Mouse (Mus musculus) embryonic fibroblast, embryonic 13.5 days (primary cell): ENCODE results near the gene Alpl. TPM values are rescaled to one million over a fixed set of nuclear protein-coding genes. Genes with fewer than 3 reads are reported as not detected.

ENCODE experiments used
- H3K27ac ChIP-seq: 2 replicates; pipeline ENCODE4 v1.5.1; 2012; ENCODE audit warnings: low read length, control low read depth, inconsistent platforms; ENCODE audit not compliant: insufficient read depth
- H3K4me1 ChIP-seq: 2 replicates; pipeline ENCODE4 v1.6.1; 2011; ENCODE audit warnings: low read length; ENCODE audit not compliant: control insufficient read depth, insufficient read depth
- H3K4me3 ChIP-seq: 2 replicates; pipeline ENCODE4 v1.5.1; 2011; ENCODE audit warnings: mild to moderate bottlenecking, control low read depth, low read length; ENCODE audit not compliant: insufficient read depth
- CTCF ChIP-seq: IDR thresholded peaks from 2 replicates; pipeline ENCODE4 v1.5.1; 2011; ENCODE audit warnings: mild to moderate bottlenecking, control low read depth, low read length, moderate library complexity, borderline replicate concordance; ENCODE audit not compliant: insufficient read depth
- POLR2A ChIP-seq: IDR thresholded peaks from 2 replicates; pipeline ENCODE4 v1.6.1; 2011; ENCODE audit warnings: low read depth, mild to moderate bottlenecking, control low read depth, low read length, moderate library complexity
- polyA plus RNA-seq: library from polyadenylated mRNA; stranded (reverse); fragments of >200 nt; gene quantifications from 2 replicates; pipeline ENCODE4 v1.2.4, GENCODE M21; 2011; ENCODE audit warnings: low read depth; ENCODE audit not compliant: missing spikeins, insufficient read length

Alpl gene
- polyA plus RNA-seq, 1 experiment, result 0.68 TPM

GRCm38 (mm10) chr4:137822537-137822936 lies 26.4 kb upstream of the Alpl start:
- H3K4me1 ChIP-seq, result no peaks in the 10 kb centered on the region
- no peak overlapping the region for H3K4me3 ChIP-seq
- TF ChIP-seq CTCF (no peak), POLR2A (no peak)
- H3K27ac ChIP-seq, result no peak overlapping the region

- Histone ChIP-seq H3K4me3 (no peak overlapping the region), H3K4me1 (no peaks in the 10 kb centered on the region), H3K27ac (no peak overlapping the region)
- TF ChIP-seq CTCF, result no peak
- no peak for TF ChIP-seq POLR2A
These were observed 24.5 kb upstream of the Alpl start for GRCm38 (mm10) chr4:137820721-137821120.

- Histone ChIP-seq H3K4me3 (no peak overlapping the region), H3K4me1 (no peaks in the 10 kb centered on the region), H3K27ac (no peak overlapping the region)
- TF ChIP-seq POLR2A, result no peak
- TF ChIP-seq CTCF, result no peak
These were observed 23.3 kb upstream of the Alpl start for GRCm38 (mm10) chr4:137819487-137819886.

GRCm38 (mm10) chr4:137818341-137818740 lies 22.2 kb upstream of the Alpl start:
- TF ChIP-seq CTCF (no peak), POLR2A (no peak)
- Histone ChIP-seq H3K27ac (no peak overlapping the region), H3K4me1 (no peaks in the 10 kb centered on the region), H3K4me3 (no peak overlapping the region)

- TF ChIP-seq CTCF, result no peak
- no peak for TF ChIP-seq POLR2A
- Histone ChIP-seq H3K27ac (no peak overlapping the region), H3K4me3 (no peak overlapping the region), H3K4me1 (no peaks in the 10 kb centered on the region)
These were observed 20.0 kb upstream of the Alpl start for GRCm38 (mm10) chr4:137816216-137816615.

- H3K27ac ChIP-seq, result no peak overlapping the region
- H3K4me3 ChIP-seq, result no peak overlapping the region
- no peaks in the 10 kb centered on the region for H3K4me1 ChIP-seq
- TF ChIP-seq POLR2A, result no peak
- TF ChIP-seq CTCF, result no peak
These were observed 19.3 kb upstream of the Alpl start for GRCm38 (mm10) chr4:137815473-137815872.

- TF ChIP-seq POLR2A, result no peak
- TF ChIP-seq CTCF, result no peak
- Histone ChIP-seq H3K4me3 (no peak overlapping the region), H3K4me1 (no peaks in the 10 kb centered on the region)
These were observed 18.0 kb upstream of the Alpl start for GRCm38 (mm10) chr4:137814140-137814539.

GRCm38 (mm10) chr4:137812946-137813708 lies 16.9 kb upstream of the Alpl start:
- H3K4me3 ChIP-seq, result no peak overlapping the region
- TF ChIP-seq CTCF, result no peak
- TF ChIP-seq POLR2A, result no peak
- H3K27ac ChIP-seq, result no peak overlapping the region
- H3K4me1 ChIP-seq, result no peaks in the 10 kb centered on the region

More at GRCm38 (mm10) chr4:137814140-137814539, 18.0 kb upstream of the Alpl start:
- no peak overlapping the region for H3K27ac ChIP-seq

GRCm38 (mm10) chr4:137809999-137810398 lies 13.8 kb upstream of the Alpl start:
- TF ChIP-seq POLR2A, result no peak
- no peak for TF ChIP-seq CTCF
- H3K4me1 ChIP-seq, result no peaks in the 10 kb centered on the region
- no peak overlapping the region for H3K27ac ChIP-seq
- H3K4me3 ChIP-seq, result no peak overlapping the region

- H3K4me1 ChIP-seq, result no peaks in the 10 kb centered on the region
- TF ChIP-seq CTCF, result no peak
- TF ChIP-seq POLR2A, result no peak
- H3K4me3 ChIP-seq, result no peak overlapping the region
- H3K27ac ChIP-seq, result no peak overlapping the region
These were observed 11.2 kb upstream of the Alpl start for GRCm38 (mm10) chr4:137807301-137807851.

- no peak overlapping the region for H3K4me3 ChIP-seq
- TF ChIP-seq POLR2A (no peak), CTCF (no peak)
- no peaks in the 10 kb centered on the region for H3K4me1 ChIP-seq
- H3K27ac ChIP-seq, result no peak overlapping the region
These were observed 5.0 kb upstream of the Alpl start for GRCm38 (mm10) chr4:137801196-137801595.
